Mouse (Mus musculus): ENCODE measurements around the gene Trpm4.
"Not testable (repeated sequence)": the region's sequence is repeated elsewhere in the genome, so short reads cannot be mapped to it uniquely, and the experiment has no call there.

GRCm38 (mm10) chr7:45255822-45256221, 77.8 kb downstream of the Trpm4 start:
- TF ChIP-seq POLR2A (IDR thresholded peaks at IDR 0.05; ENCODE audit: low read depth, low read length); CTCF (IDR thresholded peaks at IDR 0.05; ENCODE audit: borderline replicate concordance, insufficient read depth, low read length): not testable (repeated sequence)
